Mouse (Mus musculus) liver, embryonic 14.5 days (tissue): ENCODE measurements around the gene Hspa1b.

Experiments
- CTCF ChIP-seq: IDR thresholded peaks from 2 replicates; pipeline ENCODE4 v1.5.1; 2016; ENCODE audit warnings: antibody characterized with exemption, low read depth, control low read depth
- EP300 ChIP-seq: IDR thresholded peaks from 2 replicates; pipeline ENCODE4 v1.6.1; 2016; ENCODE audit warnings: antibody characterized with exemption, low read depth

DNA sequence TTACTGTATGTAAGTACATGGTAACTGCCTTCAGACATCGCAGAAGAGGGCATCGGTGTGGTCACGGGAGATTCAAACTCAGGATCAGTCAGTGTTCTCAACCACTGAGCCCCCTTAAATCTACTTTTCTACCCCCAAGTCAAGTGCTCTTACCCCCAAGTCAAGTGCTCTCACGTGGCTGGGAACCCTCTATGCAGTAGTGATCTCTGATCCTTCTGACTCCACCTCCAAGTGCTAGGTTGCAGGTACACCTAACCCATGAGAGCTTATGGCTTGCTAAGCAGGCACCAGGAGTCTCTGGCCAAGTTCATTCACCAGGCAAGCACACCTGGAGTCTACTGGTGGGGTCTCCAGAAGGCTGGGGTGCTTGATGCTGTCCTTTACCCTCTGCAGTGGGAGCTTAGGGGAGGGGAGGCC is 9.5 kb downstream of the Hspa1b start:
- TF ChIP-seq EP300 = no peak
- no peak for TF ChIP-seq CTCF
